Mouse (Mus musculus): ENCODE results near the gene Tmem125. TPM values are rescaled to one million over a fixed set of nuclear protein-coding genes. Genes with fewer than 3 reads are reported as not detected.
A peak's percentile ranks its signal among the peaks of the same experiment; 100 is the strongest.

The Tmem125 gene
- not detected in 2 replicates for polyA plus RNA-seq (2014; fragmentation: Nextera tagmentation; extraction: Ambion mirVana)

DNA sequence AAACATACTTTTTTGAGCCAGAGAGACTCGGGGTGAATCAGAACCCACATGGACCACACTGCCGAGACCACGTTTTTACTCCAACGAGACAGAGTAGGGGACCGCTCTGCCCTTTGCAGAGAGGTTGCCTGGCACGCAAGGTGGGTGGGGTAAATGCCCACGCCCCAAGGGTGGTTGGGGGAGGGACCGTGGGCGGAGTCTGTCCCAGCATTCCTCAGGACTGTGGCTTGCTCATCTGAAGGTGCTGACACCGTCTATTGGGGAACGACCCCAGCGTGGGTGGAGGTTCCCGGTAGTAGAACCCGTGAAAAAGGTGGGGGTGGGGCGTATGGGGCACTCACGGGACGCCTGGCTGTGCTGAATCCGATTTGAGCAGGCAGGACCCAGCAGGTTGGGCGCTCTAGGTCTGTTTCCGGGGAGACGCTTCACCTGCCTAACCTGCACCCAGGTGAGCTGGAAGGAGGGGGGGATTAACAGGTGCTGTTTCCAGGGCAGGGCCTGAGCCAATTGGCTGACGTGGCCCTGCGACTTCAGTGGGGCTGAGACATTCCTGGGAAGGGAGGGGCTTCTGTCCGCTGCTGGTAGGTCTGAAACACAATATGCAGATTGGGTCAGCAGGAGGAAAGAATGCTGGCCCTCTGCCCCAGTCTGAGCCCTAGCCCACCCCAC, at the start of gene Tmem125:
Gene Tmem125, minus strand, starts transcription at position 453 of the 669 bp plus-strand sequence.
- WGBS: 3% methylated on average over 24 of the region's 24 CpGs

DNA sequence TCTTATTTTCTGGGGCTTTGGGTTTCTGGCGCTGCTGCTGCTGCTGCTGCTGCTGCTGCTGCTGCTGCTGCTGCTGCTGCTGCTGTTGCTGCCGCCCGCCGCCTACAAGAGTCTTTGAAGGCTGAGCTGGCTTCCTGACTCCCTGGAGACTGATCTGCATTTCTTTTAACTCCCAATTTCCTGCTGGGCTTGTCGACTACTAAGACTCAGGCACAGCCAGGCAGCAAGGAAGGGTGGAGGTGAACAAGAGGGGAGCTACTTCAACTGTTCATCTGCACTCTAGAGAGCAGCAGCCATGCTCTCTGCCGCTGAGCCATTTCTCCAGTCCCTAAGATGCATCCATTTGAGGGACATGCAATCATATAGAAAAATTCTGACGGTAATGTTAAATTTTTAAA, 45.9 kb upstream of the Tmem125 start:
- peak overlapping the region; percentile 31; the same call in 1 of the 2 replicates for H3K9ac ChIP-seq

More for the DNA sequence above, at the start of gene Tmem125:
- H3K36me3 ChIP-seq (replicated peaks; ENCODE audit: control insufficient read depth, insufficient read depth): no peaks in the 10 kb centered on the region
- H3K9ac ChIP-seq: no peak within 1 kb of the TSS
- H3K27me3 ChIP-seq (ENCODE audit: control insufficient read depth, insufficient read depth, low read length): 0 out of 2 replicates have a peak, but pooled peaks cover 12% of the 10 kb centered on the region
- H3K4me1 ChIP-seq (replicated peaks; ENCODE audit: control insufficient read depth, insufficient read depth, low read length): peaks cover 4% of the 10 kb centered on the region; the same call in 1 of the 2 replicates
- peak within 1 kb of the TSS; percentile 55 for H3K4me2 ChIP-seq (replicated peaks)
- H3K27ac ChIP-seq: no peak within 1 kb of the TSS
- DNase-seq (ENCODE audit: low spot score) (no peak), ATAC-seq (ENCODE audit: low FRiP score) (peak; percentile 46; the same call in 1 of the 2 replicates)
- no peaks in the 10 kb centered on the region for H3K9me3 ChIP-seq (ENCODE audit: control insufficient read depth, low read length)
- H3K4me3 ChIP-seq (replicated peaks; ENCODE audit: low read length): peak within 1 kb of the TSS; percentile 29

DNA sequence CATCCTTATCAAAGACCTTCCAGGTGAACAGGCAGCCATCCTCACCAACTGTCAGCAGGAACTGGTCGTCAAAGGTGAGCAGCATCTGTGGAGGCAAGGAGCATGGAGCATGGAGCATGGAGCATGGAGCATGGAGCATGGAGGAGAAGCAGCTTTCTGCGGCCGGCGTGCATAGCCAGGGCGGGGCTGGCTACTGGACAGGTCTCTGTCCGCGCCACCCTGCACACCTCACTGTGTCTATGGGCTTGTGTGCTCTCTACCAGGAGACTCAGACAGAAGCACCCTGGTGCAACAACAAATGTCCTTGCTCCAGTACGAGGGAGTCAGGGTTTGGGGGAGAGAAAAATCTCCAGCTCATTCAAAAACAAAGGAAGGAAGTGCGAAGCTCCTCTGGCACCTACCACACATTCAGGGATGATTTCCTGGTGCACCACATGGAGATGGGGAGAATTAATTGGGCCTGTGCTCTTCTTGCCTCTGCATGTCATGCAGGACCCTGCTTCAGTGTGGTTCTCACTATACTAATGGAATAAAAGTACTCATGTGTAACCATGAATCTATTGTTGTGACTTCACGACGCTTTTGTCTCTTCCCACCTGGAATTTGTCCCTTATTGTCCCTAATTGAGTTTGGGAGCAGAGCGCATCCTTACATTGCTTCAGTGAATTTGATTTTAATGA, 45.3 kb upstream of the Tmem125 start:
- peak overlapping the region; percentile 31; the same call in 1 of the 2 replicates for H3K9ac ChIP-seq
- H3K27ac ChIP-seq: peak overlapping the region; percentile 50
- no peak overlapping the region for H3K4me3 ChIP-seq (replicated peaks; ENCODE audit: low read length)
- H3K9me3 ChIP-seq (ENCODE audit: control insufficient read depth, low read length): peaks cover 6% of the 10 kb centered on the region; the same call in 1 of the 2 replicates
- ATAC-seq (ENCODE audit: low FRiP score) (0 out of 2 replicates have a peak, but pooled peaks have one; percentile 19), DNase-seq (ENCODE audit: low spot score) (peak; percentile 25)
- no peaks in the 10 kb centered on the region for H3K36me3 ChIP-seq (replicated peaks; ENCODE audit: control insufficient read depth, insufficient read depth)
- WGBS: 54% methylated on average over 12 of the region's 12 CpGs
- H3K4me2 ChIP-seq (replicated peaks): peak overlapping the region; percentile 27; the same call in 1 of the 2 replicates
- no peaks in the 10 kb centered on the region for H3K27me3 ChIP-seq (ENCODE audit: control insufficient read depth, insufficient read depth, low read length)
- no peaks in the 10 kb centered on the region; the same call in 1 of the 2 replicates for H3K4me1 ChIP-seq (replicated peaks; ENCODE audit: control insufficient read depth, insufficient read depth, low read length)

More for the DNA sequence above, 45.9 kb upstream of the Tmem125 start:
- H3K36me3 ChIP-seq (replicated peaks; ENCODE audit: control insufficient read depth, insufficient read depth): no peaks in the 10 kb centered on the region
- no peak overlapping the region for H3K4me3 ChIP-seq (replicated peaks; ENCODE audit: low read length)
- DNase-seq (ENCODE audit: low spot score) (peak; percentile 42), ATAC-seq (ENCODE audit: low FRiP score) (no peak)
- H3K27ac ChIP-seq: peak overlapping the region; percentile 50
- peak overlapping the region; percentile 27; the same call in 1 of the 2 replicates for H3K4me2 ChIP-seq (replicated peaks)
- no peaks in the 10 kb centered on the region for H3K27me3 ChIP-seq (ENCODE audit: control insufficient read depth, insufficient read depth, low read length)
- H3K4me1 ChIP-seq (replicated peaks; ENCODE audit: control insufficient read depth, insufficient read depth, low read length): no peaks in the 10 kb centered on the region; the same call in 1 of the 2 replicates
- 4% methylated on average over 7 of the region's 7 CpGs for WGBS
- peaks cover under 1% of the 10 kb centered on the region; the same call in 1 of the 2 replicates for H3K9me3 ChIP-seq (ENCODE audit: control insufficient read depth, low read length)

DNA sequence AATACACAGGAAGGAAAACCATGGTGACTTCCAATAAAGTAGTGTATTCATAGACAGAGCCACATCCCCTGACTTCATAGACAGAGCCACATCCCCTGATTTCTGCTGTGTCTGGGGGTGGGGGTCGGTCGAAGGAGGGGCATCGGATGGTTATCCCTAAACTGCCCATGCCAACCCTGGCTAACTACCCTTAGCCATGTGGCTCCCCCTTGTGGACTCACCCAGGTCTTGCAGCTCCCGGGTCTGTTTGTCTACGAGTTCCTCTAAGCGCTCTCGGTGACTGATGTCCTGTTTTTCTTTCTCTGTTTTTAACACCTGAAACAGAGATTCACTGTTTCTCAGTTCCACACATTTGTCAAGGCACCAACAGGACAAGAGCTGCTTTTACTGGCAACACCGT, 38.8 kb upstream of the Tmem125 start:
- H3K9me3 ChIP-seq (ENCODE audit: control insufficient read depth, low read length): peaks cover 6% of the 10 kb centered on the region; the same call in 1 of the 2 replicates
- no peaks in the 10 kb centered on the region for H3K27me3 ChIP-seq (ENCODE audit: control insufficient read depth, insufficient read depth, low read length)
- H3K27ac ChIP-seq: no peak overlapping the region
- H3K4me1 ChIP-seq (replicated peaks; ENCODE audit: control insufficient read depth, insufficient read depth, low read length): no peaks in the 10 kb centered on the region
- no peak overlapping the region for H3K9ac ChIP-seq
- WGBS: 95% methylated on average over 8 of the region's 8 CpGs
- H3K4me2 ChIP-seq (replicated peaks): no peak overlapping the region
- H3K4me3 ChIP-seq (replicated peaks; ENCODE audit: low read length): no peak overlapping the region
- DNase-seq (ENCODE audit: low spot score): no peak
- no peaks in the 10 kb centered on the region for H3K36me3 ChIP-seq (replicated peaks; ENCODE audit: control insufficient read depth, insufficient read depth)
- no peak for ATAC-seq (ENCODE audit: low FRiP score)

DNA sequence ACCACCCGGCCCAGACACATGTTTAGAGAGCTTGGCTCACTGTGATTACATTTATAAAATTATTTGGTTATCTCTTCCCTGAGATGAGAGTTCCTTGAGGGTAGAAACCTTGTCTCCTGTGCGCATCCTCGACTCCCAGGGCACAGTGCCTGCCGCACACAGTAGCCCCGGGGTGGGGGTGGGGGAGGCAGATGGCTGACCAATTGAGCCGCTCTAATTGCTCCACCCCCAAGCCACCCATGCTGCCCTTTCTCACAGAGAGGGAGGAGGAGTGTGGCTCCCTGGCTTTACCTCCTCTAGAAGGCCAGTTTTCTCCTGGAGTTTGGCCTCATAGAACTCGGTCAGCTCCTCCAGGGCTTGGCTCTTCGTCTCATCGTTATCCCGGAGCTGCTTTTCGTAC, 37.7 kb upstream of the Tmem125 start:
- ATAC-seq (ENCODE audit: low FRiP score): no peak
- Histone ChIP-seq H3K9me3 (ENCODE audit: control insufficient read depth, low read length) (peaks cover 6% of the 10 kb centered on the region; the same call in 1 of the 2 replicates), H3K9ac (no peak overlapping the region), H3K27ac (no peak overlapping the region), H3K4me3 (replicated peaks; ENCODE audit: low read length) (no peak overlapping the region), H3K27me3 (ENCODE audit: control insufficient read depth, insufficient read depth, low read length) (no peaks in the 10 kb centered on the region), H3K4me1 (replicated peaks; ENCODE audit: control insufficient read depth, insufficient read depth, low read length) (no peaks in the 10 kb centered on the region), H3K36me3 (replicated peaks; ENCODE audit: control insufficient read depth, insufficient read depth) (no peaks in the 10 kb centered on the region), H3K4me2 (replicated peaks) (no peak overlapping the region)
- DNase-seq (ENCODE audit: low spot score): no peak
- 34% methylated on average over 11 of the region's 11 CpGs for WGBS

DNA sequence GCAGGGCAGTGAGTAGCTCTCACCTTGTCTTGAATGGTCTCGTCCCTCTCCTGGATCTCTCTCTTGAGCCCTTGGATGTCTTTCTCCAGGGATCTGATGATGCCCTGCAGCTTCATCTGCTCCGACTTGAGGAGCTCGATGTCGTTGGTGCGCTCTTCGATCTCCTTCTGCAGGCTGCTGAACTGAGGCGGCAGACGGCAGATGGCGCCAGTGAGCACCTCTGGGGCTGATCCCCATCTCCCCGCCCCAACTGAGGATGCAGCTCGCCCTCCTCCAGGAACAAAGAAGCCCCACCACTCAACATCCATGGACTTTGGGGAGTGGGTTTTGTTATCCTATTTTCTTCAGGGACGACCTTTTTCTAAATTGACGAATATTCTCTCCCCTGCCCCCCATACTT, 35.5 kb upstream of the Tmem125 start:
- ATAC-seq (ENCODE audit: low FRiP score) (no peak), DNase-seq (ENCODE audit: low spot score) (no peak)
- Histone ChIP-seq H3K27ac (no peak overlapping the region), H3K4me3 (replicated peaks; ENCODE audit: low read length) (no peak overlapping the region), H3K36me3 (replicated peaks; ENCODE audit: control insufficient read depth, insufficient read depth) (no peaks in the 10 kb centered on the region), H3K4me1 (replicated peaks; ENCODE audit: control insufficient read depth, insufficient read depth, low read length) (no peaks in the 10 kb centered on the region), H3K4me2 (replicated peaks) (no peak overlapping the region), H3K9ac (no peak overlapping the region), H3K27me3 (ENCODE audit: control insufficient read depth, insufficient read depth, low read length) (no peaks in the 10 kb centered on the region), H3K9me3 (ENCODE audit: control insufficient read depth, low read length) (peaks cover 2% of the 10 kb centered on the region; the same call in 1 of the 2 replicates)
- WGBS: 58% methylated on average over 13 of the region's 13 CpGs

DNA sequence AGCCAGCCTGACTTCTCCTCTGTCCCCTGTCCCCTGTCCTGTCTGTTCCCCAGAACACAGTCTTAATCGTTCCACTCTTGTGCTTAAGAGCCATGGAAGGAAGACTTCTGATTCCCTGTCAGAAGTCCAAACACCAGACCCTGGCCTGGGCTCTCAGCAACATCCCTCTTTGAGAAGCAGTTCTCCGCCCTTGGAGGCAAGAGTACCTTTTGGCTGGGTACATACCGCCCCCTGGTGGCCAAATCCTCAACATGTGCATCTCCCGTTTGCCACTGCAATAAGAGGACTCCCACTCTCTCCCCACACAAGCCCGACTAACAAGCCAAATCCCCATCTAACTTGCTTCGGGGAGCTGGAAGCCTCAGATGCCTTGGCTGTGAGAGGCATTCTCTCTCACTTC, 32.3 kb upstream of the Tmem125 start:
- H3K36me3 ChIP-seq (replicated peaks; ENCODE audit: control insufficient read depth, insufficient read depth): no peaks in the 10 kb centered on the region
- no peaks in the 10 kb centered on the region for H3K27me3 ChIP-seq (ENCODE audit: control insufficient read depth, insufficient read depth, low read length)
- no peak overlapping the region for H3K4me2 ChIP-seq (replicated peaks)
- H3K4me1 ChIP-seq (replicated peaks; ENCODE audit: control insufficient read depth, insufficient read depth, low read length): no peaks in the 10 kb centered on the region
- H3K9me3 ChIP-seq (ENCODE audit: control insufficient read depth, low read length): no peaks in the 10 kb centered on the region
- no peak overlapping the region for H3K27ac ChIP-seq
- H3K4me3 ChIP-seq (replicated peaks; ENCODE audit: low read length): no peak overlapping the region
- 4% methylated on average over 6 of the region's 6 CpGs for WGBS
- DNase-seq (ENCODE audit: low spot score) (peak; percentile 95), ATAC-seq (ENCODE audit: low FRiP score) (0 out of 2 replicates have a peak, but pooled peaks have one; percentile 54)
- H3K9ac ChIP-seq: no peak overlapping the region

DNA sequence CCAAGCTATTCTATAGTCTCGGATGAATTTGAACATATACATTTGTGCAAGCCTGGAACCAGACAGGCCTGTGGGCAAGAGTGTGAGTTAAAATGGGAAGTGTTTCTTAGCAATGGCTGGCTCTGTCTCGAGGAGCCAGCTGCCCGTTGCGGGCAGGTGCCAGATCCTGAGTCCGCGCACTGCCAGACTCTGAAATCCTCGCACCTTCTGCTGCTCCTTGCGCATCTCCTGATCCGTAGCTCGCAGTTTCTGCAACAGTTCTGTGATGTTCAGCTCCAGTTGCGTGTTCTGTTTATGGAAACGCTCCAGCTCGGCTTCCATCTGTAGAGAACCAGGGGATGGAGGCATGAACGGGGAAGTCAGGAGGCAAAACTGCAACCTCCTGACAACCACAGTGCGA, 27.6 kb upstream of the Tmem125 start:
- 82% methylated on average over 15 of the region's 15 CpGs for WGBS
- no peaks in the 10 kb centered on the region for H3K27me3 ChIP-seq (ENCODE audit: control insufficient read depth, insufficient read depth, low read length)
- ATAC-seq (ENCODE audit: low FRiP score) (no peak), DNase-seq (ENCODE audit: low spot score) (no peak)
- no peak overlapping the region for H3K4me3 ChIP-seq (replicated peaks; ENCODE audit: low read length)
- H3K4me1 ChIP-seq (replicated peaks; ENCODE audit: control insufficient read depth, insufficient read depth, low read length): no peaks in the 10 kb centered on the region
- H3K36me3 ChIP-seq (replicated peaks; ENCODE audit: control insufficient read depth, insufficient read depth): no peaks in the 10 kb centered on the region
- H3K9me3 ChIP-seq (ENCODE audit: control insufficient read depth, low read length): no peaks in the 10 kb centered on the region
- H3K9ac ChIP-seq: no peak overlapping the region
- no peak overlapping the region for H3K27ac ChIP-seq
- H3K4me2 ChIP-seq (replicated peaks): no peak overlapping the region

DNA sequence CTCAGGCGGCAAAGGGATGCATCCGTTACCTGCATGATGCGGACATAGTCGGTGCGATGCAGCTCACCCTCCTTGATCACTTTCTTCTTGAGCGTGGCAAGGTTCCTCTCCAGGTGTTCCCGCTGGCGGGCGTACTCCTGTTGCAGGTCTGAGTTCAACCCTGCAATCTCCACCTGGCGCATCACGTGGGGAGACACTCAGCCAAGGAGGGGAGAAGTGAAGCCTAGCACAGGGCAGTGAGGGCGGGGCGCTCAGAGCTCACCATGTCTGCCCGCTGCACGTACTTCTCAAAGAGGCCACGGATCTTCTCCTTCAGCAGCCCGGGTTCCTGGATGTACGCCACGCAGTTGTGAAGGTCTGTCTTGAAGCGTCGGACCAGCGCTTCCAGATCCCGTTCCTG, 25.5 kb upstream of the Tmem125 start:
- no peak overlapping the region for H3K9ac ChIP-seq
- no peaks in the 10 kb centered on the region for H3K27me3 ChIP-seq (ENCODE audit: control insufficient read depth, insufficient read depth, low read length)
- H3K4me1 ChIP-seq (replicated peaks; ENCODE audit: control insufficient read depth, insufficient read depth, low read length): no peaks in the 10 kb centered on the region
- ATAC-seq (ENCODE audit: low FRiP score): no peak
- 80% methylated on average over 23 of the region's 23 CpGs for WGBS
- H3K9me3 ChIP-seq (ENCODE audit: control insufficient read depth, low read length): no peaks in the 10 kb centered on the region
- no peak for DNase-seq (ENCODE audit: low spot score)
- H3K27ac ChIP-seq: no peak overlapping the region
- no peaks in the 10 kb centered on the region for H3K36me3 ChIP-seq (replicated peaks; ENCODE audit: control insufficient read depth, insufficient read depth)
- no peak overlapping the region for H3K4me3 ChIP-seq (replicated peaks; ENCODE audit: low read length)
- H3K4me2 ChIP-seq (replicated peaks): no peak overlapping the region

All from hindbrain, embryonic 14.5 days (tissue).